Mouse (Mus musculus) thymus, postnatal 36 days (tissue): ENCODE measurements around the gene Nts.
"Not testable (repeated sequence)": the region's sequence is repeated elsewhere in the genome, so short reads cannot be mapped to it uniquely, and the experiment has no call there.

ENCODE experiments used
- DNase-seq, 2 experiments: peaks; one replicate each; pipeline ENCODE4 v3.0.0; 2022; ENCODE audit warnings: mixed read lengths in 2 of 2

The Nts gene

GRCm38 (mm10) chr10:102490386-102490785, at the start of gene Nts:
Gene Nts (minus strand): TSS chr10:102490486.
- DNase-seq, result no peak

DNA sequence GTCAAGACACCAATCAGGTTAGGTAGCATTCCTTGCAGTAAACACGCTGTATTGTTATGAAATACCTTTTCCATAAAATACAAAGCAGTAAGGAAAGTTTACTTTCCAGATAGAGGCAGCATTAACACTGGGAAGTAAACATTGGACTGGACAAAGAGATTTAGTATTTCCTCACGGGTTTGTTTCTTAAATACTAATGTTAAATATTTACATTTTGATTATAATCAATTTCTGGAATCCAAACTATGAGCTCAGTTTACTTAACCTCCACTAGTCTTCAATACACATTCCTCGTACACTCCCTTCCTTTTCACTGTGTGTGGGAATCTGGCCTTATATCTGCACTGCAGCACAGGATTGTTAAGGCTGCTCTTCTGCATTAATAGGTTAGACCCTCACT, 37.6 kb upstream of the Nts start:
- no peak for DNase-seq

- no peak for DNase-seq
Measured at GRCm38 (mm10) chr10:102514159-102514558, 23.9 kb upstream of the Nts start.

DNA sequence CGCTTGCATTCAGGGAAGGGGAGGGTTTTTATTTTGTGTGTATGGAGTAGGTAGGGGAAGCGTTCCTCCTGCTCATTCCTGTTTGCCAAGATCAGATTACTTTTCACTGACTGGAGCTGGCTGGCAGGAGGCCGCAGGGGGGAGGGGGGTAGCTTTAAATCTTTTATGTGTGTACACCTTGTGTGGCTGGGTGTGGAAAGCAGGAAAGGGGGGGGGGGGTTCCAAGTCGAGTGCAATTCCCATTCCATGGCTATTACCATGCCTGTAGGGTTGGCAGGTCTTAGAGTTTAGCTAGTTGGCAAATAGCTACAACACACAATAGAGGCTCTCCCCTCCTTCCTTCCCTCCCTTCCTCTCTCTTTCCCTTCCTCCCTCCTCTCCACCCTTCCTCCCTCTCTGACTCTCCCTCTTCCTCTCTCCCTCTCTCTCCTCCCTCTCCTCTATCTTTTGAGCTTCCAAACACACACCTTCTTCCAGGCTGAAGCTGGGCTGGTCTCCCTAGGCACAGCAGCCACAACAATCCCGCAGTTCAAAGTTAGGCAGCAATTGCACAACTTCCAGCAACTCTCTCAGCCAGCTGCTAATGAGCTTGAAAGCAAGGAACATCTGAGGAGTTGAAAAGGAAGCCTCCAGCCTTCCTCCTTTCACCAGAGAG, 21.6 kb upstream of the Nts start, which contains the start of gene Rassf9:
Gene Rassf9, plus strand, starts transcription at position 416 of the 655 bp plus-strand sequence.
- DNase-seq, result no peak

- no peak for DNase-seq
Measured at GRCm38 (mm10) chr10:102511461-102511806, 21.1 kb upstream of the Nts start.

DNA sequence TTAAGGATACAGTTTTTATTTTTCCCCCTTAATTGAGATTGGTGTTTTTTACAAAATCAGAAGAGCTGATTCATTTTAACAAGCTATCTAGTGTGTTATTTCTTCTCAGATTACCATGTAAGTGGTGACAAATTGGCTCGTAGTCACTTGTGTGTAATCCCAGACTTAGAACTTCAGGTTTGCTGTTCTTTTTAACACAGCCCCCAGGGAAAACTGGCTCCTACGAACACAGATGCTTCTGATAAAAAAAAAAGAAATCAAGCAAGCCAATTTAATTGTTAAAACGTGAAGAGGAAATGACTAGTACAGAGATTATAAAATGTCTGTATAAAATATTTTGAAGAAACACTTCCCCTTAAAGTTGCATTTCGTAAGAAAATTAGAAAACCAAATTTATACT, 17.1 kb upstream of the Nts start:
- no peak for DNase-seq

DNA sequence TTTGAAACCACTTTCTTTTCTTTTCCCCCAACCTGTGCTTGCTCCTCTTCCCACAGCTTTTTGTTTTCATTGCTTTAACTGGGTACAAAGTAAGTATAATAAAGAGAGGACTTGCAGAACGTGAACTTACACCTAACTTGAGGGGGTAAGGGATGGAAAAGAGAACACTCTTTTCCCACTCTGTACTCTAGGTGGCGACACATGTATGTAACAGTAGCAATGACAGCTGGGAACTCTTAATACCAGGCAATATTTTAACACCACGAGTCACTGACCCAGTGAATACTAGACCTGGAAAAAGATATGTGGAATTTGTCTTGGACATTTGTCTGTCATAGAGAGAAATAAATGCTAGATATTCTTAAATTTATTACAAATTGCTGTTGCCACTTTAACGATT, 8.5 kb upstream of the Nts start:
- no peak for DNase-seq

DNA sequence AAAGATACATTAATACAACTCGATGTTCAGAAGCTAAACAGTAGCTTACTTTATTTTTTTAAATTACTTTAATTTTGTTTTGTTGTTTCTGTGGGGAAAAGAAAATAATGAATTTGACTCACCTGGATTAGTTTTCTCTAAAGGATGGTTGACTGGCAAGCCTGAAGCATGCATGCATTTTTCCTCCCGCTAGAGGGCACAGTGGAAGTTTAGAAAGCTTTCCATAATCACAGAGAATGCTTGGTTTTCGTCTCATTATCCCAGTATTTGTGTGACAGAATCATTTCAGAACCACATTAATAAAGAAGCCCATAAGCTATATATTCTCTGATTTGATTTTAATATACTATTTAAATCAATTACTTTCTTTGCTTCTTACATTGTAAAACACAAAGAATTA, 1.5 kb upstream of the Nts start:
- no peak for DNase-seq

DNA sequence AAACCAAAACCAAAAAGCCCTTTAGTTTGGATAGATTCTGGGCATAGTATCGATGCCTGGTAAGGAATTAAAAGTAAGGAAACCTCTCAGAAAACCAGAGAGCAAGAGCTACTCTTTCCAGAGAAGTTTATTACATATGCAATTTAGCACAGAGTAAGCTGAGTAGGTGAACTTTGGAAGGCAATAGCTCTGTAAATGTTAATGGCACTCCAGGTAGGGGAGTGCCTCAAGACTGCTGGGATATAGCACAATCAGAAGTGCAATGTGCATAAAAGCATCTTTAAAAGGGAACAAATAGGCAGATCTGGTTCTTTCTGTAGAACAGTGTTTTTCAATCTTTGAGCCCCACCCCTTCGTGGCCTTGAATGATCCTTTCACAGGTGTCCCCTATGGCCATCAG, 20.9 kb downstream of the Nts start:
- DNase-seq, result no peak

GRCm38 (mm10) chr10:102451756-102452155, 38.5 kb downstream of the Nts start:
- no peak for DNase-seq

DNA sequence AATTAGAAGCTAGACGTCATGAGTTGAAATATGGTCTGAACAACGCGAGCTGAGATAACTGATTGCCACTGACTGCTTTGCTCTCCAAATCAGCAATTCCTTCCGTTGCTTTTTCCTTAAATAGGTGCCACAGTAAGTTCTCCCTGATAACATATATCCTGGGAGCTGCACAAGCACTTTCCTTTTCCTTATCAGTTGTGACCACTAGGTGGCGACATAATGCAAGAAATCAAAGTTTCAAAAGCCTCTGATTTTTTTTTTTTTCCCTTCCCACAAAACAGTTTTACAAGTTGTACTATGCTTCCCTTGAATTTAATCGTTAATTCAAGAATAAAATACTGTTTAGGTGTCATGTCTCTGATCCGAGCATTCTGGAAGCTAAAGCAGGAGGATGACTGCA, 40.8 kb downstream of the Nts start:
- DNase-seq, result no peak

DNA sequence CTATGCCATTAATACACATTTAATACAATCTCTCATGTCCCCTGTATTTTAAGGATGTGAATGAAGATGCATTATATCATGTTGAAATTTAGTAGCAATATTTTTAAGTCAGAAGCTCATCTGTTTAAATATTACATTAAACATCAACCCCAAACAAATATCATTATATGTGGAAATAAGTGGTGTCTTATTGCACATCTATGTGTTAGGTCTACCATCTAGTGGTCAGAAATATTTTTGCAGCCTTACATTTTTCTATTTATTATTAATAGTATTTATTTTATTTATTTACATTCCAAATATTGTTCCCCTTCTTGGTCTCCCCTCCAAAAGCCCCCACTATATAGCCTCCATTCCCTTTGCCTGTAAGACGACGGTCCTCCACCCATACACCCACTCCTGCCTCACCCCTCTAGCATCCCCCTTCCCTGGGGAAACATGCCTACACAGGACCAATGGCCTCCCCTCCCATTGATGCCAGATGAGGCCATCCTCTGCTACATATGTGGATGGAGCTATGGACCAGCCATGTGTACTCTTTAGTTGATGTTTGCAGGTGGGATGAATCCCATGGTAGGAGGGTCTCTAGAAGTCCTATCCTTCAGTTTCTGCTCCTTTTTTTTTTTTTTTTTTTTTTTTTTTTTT, 45.3 kb downstream of the Nts start:
- DNase-seq, result no peak

GRCm38 (mm10) chr10:102435467-102435866, 54.8 kb downstream of the Nts start:
- DNase-seq, result not testable (repeated sequence)

GRCm38 (mm10) chr10:102435048-102435447, 55.2 kb downstream of the Nts start:
- peak in 1 of 2 experiments; percentile 4 for DNase-seq
